9 mouse cellular contexts compared by ENCODE assay signal in genomic region chr19:56601901-56602347, GRCm38 (mm10). TPM values are rescaled to one million over a fixed set of nuclear protein-coding genes. Genes with fewer than 3 reads are reported as not detected.
DNase-seq lines count a peak whose midpoint lies in the region; ATAC-seq and TF ChIP-seq lines count a peak whose summit lies in the region.
"Had no signal": no experiment of that assay in that cellular context is flagged by ENCODE, and none has a peak within 500 bp of the region (broad histone marks: within the 10 kb centered on the region; RNA-seq: fewer than 3 reads in every experiment).

No protein-coding gene starts in this region.

- H3K4me2 ChIP-seq in limb, embryonic 12.5 days: no peak overlapping the region
- no peak overlapping the region for H3K4me2 ChIP-seq in myocyte (ENCODE audit: low read depth)

- H3K79me2 ChIP-seq in myocyte (ENCODE audit: control insufficient read depth, insufficient read depth): no peaks in the 10 kb centered on the region

- peaks cover 20% of the 10 kb centered on the region for H3K4me1 ChIP-seq in heart, embryonic 10.5 days
- H3K4me1 ChIP-seq in limb, embryonic 12.5 days (replicated peaks): peaks cover 26% of the 10 kb centered on the region

- H3ac ChIP-seq in myocyte (ENCODE audit: control insufficient read depth, insufficient read length): no peak overlapping the region

- no peaks in the 10 kb centered on the region for H3K27me3 ChIP-seq in heart, embryonic 10.5 days (ENCODE audit: insufficient read depth, poor library complexity, severe bottlenecking)
- H3K27me3 ChIP-seq in limb, embryonic 12.5 days: no peaks in the 10 kb centered on the region
- no peaks in the 10 kb centered on the region for H3K27me3 ChIP-seq in myocyte (ENCODE audit: control insufficient read depth, insufficient read depth, insufficient read length)
- H3K27me3 ChIP-seq: CH12.LX had no signal

- no peak overlapping the region for H3K9ac ChIP-seq in limb, embryonic 12.5 days (replicated peaks)

- 79% methylated on average over 15 of the region's 15 CpGs for WGBS in heart, embryonic 10.5 days
- WGBS in limb, embryonic 12.5 days: 62% methylated on average over 15 of the region's 15 CpGs

- peaks cover 26% of the 10 kb centered on the region for H3K36me3 ChIP-seq in heart, embryonic 10.5 days
- H3K36me3 ChIP-seq in limb, embryonic 12.5 days: peaks cover 17% of the 10 kb centered on the region
- peaks cover 23% of the 10 kb centered on the region for H3K36me3 ChIP-seq in myocyte (ENCODE audit: control insufficient read depth, insufficient read depth)

- no peak for DNase-seq in heart, embryonic 10.5 days (ENCODE audit: low spot score)
- DNase-seq in heart, postnatal 25 days (ENCODE audit: low spot score): no peak
- peak; percentile 44 to 57 for DNase-seq in heart, postnatal 10 days
- no peak for DNase-seq in layer of hippocampus, adult 11-12 months (ENCODE audit: low spot score)
- no peak for DNase-seq in ovary, postnatal 10 days (ENCODE audit: low spot score)
- DNase-seq in spleen, postnatal 14 days (ENCODE audit: low spot score in 2 of 2): no peak

- H3K9me3 ChIP-seq in heart, embryonic 10.5 days: no peaks in the 10 kb centered on the region
- no peaks in the 10 kb centered on the region for H3K9me3 ChIP-seq in limb, embryonic 12.5 days

- H3K27ac ChIP-seq in heart, embryonic 10.5 days: peak overlapping the region; percentile 24
- peak overlapping the region; percentile 41; the same call in 1 of the 2 replicates for H3K27ac ChIP-seq in limb, embryonic 12.5 days

- peak; percentile 26; the same call in 1 of the 2 replicates for ATAC-seq in limb, embryonic 12.5 days (ENCODE audit: insufficient number of reproducible peaks, insufficient read depth, low FRiP score, low TSS enrichment, low read depth)

- no peak for TF ChIP-seq POLR2A in myocyte (IDR thresholded peaks at IDR 0.05; ENCODE audit: insufficient read length, low read depth)

- intact Hi-C loops in heart, postnatal 25 days (cut with DNase I): loop anchor here (5.0 kb wide), 1 partner anchor 120 kb away; the partner anchor contains the start of gene Adrb1
- intact Hi-C loops in heart, postnatal 10 days (cut with DNase I): loop anchor here (2.0 to 5.0 kb wide), 2 partner anchors 65 to 125 kb away; no protein-coding TSS in a partner anchor

- no peak overlapping the region for H3K4me3 ChIP-seq in heart, embryonic 10.5 days
- no peak overlapping the region for H3K4me3 ChIP-seq in limb, embryonic 12.5 days (replicated peaks)
- H3K4me3 ChIP-seq in myocyte: no peak overlapping the region

TF ChIP-seq in myocyte, 11 proteins besides CTCF, POLR2A, EP300 and RAD21:
- TF ChIP-seq E2F4 (IDR thresholded peaks at IDR 0.05; ENCODE audit: insufficient read depth): no peak
- no peak for TF ChIP-seq TCF3 (IDR thresholded peaks at IDR 0.05; ENCODE audit: insufficient read length, low read depth)
- peak; percentile 13 for TF ChIP-seq TCF12 (IDR thresholded peaks at IDR 0.05; ENCODE audit: insufficient read depth, poor library complexity, severe bottlenecking)
- peak in 2 of 3 experiments; percentile 20 to 64 for TF ChIP-seq MYOD1 (IDR thresholded peaks at IDR 0.05; ENCODE audit: control insufficient read depth in 1 of 3, insufficient read length in 2 of 3, low read depth in 2 of 3)
- TF ChIP-seq MYOG (IDR thresholded peaks at IDR 0.05; ENCODE audit: control insufficient read depth in 1 of 3, insufficient read depth in 1 of 3, insufficient read length in 2 of 3, low read depth in 2 of 3): peak in 1 of 3 experiments; percentile 66

RNA-seq across cellular contexts. Expression of gene Nhlrc2, which starts 53.9 kb away (rescaled TPM):
- 13.9 and 16.8 TPM in 2 replicates for polyA plus RNA-seq in heart, embryonic 10.5 days (2016; fragmentation: Nextera tagmentation; extraction: Ambion mirVana)
- total RNA-seq in heart, postnatal 25 days (2021): 10 to 100 TPM; 22.9 to 28.6 TPM
- 10 to 100 TPM; 25.6 to 26.8 TPM for total RNA-seq in heart, postnatal 10 days (2021)
- 16.3 and 17.4 TPM in 2 replicates for polyA plus RNA-seq in limb, embryonic 12.5 days (2016; fragmentation: Nextera tagmentation; extraction: Ambion mirVana)
- 6.9 TPM for polyA plus RNA-seq in myocyte (2012; fragmentation: generic; extraction: Trizol)

RNA-seq across cellular contexts. Expression of gene Dclre1a, which starts 53.9 kb away (rescaled TPM):
- 16.3 and 16.5 TPM in 2 replicates for polyA plus RNA-seq in heart, embryonic 10.5 days (2016; fragmentation: Nextera tagmentation; extraction: Ambion mirVana)
- total RNA-seq in heart, postnatal 25 days (2021): 10 to 100 TPM; 10.1 to 11.3 TPM
- total RNA-seq in heart, postnatal 10 days (2021): 10 to 100 TPM; 11.2 to 11.7 TPM
- 20.7 and 23.1 TPM in 2 replicates for polyA plus RNA-seq in limb, embryonic 12.5 days (2016; fragmentation: Nextera tagmentation; extraction: Ambion mirVana)
- 3.3 TPM for polyA plus RNA-seq in myocyte (2012; fragmentation: generic; extraction: Trizol)

Comparison
In these comparisons a context has a peak if more than half of its experiments do, and no peak if none do; other contexts are left out.
1. DNase-seq: peak in heart, postnatal 10 days (2 of 2); none in heart, embryonic 10.5 days (single experiment), heart, postnatal 25 days (single experiment), layer of hippocampus, adult 11-12 months (single experiment), ovary, postnatal 10 days (single experiment) and spleen, postnatal 14 days (0 of 2).